Mouse (Mus musculus) granulocyte monocyte progenitor cell, adult 5-6 weeks (primary cell): ENCODE results near the gene Kmt2d. TPM values are rescaled to one million over a fixed set of nuclear protein-coding genes. Genes with fewer than 3 reads are reported as not detected.
"Not testable (repeated sequence)": the region's sequence is repeated elsewhere in the genome, so short reads cannot be mapped to it uniquely, and the experiment has no call there.

Experiments
- ATAC-seq: replicated peaks from 2 replicates; pipeline ENCODE4 v1.8.0; 2016; ENCODE audit warnings: mild to moderate bottlenecking, moderate TSS enrichment, inconsistent platforms; ENCODE audit not compliant: poor library complexity, severe bottlenecking
- total RNA-seq, 2 experiments: library from RNA; stranded (forward) in 1 of 2; stranded (reverse) in 1 of 2; fragments of 200-712, 200-1000 nt in 1 of 2; fragments of >200 nt in 1 of 2; fragmentation: Nextera tagmentation in 1 of 2; gene quantifications; 2 replicates each; pipeline ENCODE4 v1.2.3; 2014 to 2017

Gene Kmt2d
- total RNA-seq (2014; fragmentation: Nextera tagmentation) = 59.0 and 81.0 TPM in 2 replicates
- 15.8 and 24.9 TPM in 2 replicates for total RNA-seq (2017)

DNA sequence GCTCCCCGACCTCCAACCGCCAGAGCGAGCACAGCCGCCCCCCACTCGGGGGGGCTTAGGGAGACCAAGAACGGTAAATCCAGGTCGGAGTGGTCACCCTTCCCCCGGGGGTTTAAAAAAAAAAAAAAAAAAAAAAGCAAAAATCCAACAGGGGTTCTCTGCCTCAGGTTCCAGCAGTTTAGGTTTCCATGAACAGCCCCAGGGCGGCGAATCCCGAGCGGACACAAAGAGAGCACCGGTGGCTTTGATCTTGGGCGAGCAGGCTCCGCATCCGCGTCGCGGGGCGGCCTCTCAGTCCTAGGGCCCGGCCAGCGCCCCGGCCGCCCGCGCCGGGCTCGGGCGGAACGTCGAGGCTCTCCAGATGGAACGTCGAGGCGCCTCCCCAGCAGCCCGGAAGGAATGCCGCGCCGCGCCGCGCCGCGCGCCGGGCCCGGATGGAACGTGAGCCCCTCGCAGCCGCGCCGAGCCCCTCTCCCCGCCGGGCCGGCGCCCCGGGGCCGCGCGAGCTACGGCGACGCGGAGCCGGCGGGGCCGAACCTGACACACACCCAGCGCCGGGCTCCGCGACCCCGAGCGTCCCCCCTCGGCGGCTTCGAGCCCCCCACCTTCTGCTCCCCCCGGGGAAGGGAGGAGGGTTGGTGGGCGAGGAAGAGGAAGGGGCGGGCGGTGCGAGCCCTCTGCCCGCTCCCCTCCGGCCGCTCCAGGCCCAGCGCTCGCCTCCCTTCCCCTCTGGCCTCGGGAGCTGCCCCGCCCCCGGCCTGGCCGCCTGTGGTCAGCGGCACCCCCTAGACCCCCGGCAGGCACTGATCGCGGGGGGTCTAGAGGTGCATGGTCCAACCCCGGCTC lies at the start of gene Kmt2d:
Kmt2d (minus strand) TSS at position 135 of the 846 bp plus-strand sequence.
- ATAC-seq = peak; percentile 14; the same call in 1 of the 2 replicates

DNA sequence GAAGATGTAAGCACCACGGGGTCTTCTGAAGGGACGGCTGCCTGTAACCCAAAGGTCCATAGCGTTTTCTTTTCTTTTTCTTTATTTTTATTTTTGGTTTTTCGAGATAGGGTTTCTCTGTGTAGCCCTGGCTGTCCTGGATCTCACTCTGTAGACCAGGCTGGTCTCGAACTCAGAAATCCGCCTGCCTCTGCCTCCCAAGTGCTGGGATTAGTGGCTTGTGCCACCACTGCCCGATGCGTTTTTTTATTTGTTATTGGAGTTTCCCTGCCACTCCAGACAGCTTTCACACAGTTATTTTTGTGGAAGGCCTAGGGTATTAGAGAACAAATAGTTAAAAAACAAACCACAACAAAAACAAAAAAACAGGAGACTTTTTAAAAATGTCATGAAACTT lies 47.5 kb upstream of the Kmt2d start:
- not testable (repeated sequence) for ATAC-seq

GRCm38 (mm10) chr15:98917538-98918498 lies 46.8 kb upstream of the Kmt2d start, which contains the start of gene Lmbr1l:
Lmbr1l (minus strand) TSS chr15:98918231.
- ATAC-seq = peak; percentile 97

- ATAC-seq = 0 out of 2 replicates have a peak, but pooled peaks have one; percentile 0
Observed at GRCm38 (mm10) chr15:98917091-98917490, 46.1 kb upstream of the Kmt2d start.

GRCm38 (mm10) chr15:98916016-98916415 lies 45.0 kb upstream of the Kmt2d start:
- no peak for ATAC-seq

DNA sequence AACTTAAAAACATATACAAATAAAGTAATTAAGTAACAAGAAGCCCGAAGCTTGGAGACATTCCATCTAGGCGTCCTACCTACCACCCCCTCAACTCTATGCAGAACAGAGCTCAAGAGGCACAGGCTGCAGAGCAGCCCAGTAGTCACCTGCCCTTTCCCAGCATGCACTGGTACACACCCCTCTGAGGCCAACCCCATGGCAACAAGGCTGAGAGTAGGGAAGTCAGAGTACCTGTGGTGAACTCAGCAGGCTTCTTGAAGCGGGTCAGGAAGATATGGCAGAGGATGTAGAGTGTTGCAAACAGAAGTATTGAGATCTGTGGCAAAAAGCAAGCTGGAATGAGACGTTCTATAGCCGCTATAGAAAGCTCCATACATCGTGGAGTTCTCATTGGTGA lies 43.9 kb upstream of the Kmt2d start:
- no peak for ATAC-seq

DNA sequence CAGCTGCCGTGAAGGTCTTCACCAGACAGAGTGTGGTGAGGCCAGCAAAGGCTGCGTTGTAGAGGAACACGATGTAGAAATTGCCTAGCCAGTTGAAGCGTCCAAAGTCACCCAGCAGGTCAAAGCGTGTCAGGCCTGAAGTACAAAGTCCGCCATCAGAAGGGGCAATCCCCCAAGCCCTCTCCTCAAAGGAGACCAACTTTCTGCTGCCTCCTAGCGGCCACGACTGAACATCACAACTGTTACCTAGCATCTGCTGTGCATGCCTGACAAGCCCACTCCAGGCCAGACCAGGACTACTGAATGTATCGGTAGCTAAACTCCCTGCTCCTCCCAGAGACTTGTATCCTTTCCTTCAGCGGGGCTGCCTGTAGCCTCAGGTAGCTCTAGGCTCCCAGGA lies 33.7 kb upstream of the Kmt2d start:
- peak; percentile 40 for ATAC-seq

GRCm38 (mm10) chr15:98902600-98902999 lies 31.6 kb upstream of the Kmt2d start:
- ATAC-seq = no peak

DNA sequence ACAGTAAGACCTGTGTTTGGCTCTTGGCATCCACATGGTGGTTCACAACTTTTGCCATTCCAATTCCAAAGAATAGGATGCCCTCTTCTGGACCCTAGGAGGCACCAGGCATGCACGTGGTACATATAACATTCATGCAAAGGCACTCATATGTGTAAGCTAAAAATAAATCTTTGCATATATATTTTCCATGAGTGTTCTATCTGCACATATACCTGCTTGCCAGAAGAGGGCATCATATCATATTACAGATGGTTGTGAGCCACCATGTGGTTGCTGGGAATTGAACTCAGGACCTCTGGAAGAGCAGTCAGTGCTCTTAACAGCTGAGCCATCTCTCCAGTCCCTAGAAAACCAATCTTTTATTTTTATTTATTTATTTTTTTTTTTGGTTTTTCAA lies 30.5 kb upstream of the Kmt2d start:
- no peak for ATAC-seq

- ATAC-seq = no peak
Observed at GRCm38 (mm10) chr15:98897928-98898800, 27.2 kb upstream of the Kmt2d start, which contains the start of gene Dhh. Dhh (minus strand) TSS chr15:98898540.

DNA sequence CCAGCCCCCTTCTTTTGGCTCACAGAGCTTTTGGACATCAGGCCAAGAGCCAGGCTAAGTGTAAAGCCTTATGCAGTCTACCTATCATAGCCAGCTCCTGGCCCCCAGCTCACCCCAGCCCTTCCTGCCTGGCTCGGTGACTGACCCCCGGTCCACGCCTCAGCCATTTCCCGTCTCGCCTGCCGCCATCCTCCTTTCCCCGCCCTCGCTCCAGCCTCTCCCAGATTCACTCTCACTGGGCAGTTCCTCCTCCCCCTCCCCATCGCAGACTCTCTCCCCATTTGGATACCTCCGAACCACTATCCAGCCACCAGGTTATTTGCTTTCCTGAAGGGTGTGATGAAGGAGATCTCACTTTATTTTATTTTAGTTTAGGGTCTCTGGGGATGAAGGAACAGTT lies 26.5 kb upstream of the Kmt2d start:
- ATAC-seq = no peak

DNA sequence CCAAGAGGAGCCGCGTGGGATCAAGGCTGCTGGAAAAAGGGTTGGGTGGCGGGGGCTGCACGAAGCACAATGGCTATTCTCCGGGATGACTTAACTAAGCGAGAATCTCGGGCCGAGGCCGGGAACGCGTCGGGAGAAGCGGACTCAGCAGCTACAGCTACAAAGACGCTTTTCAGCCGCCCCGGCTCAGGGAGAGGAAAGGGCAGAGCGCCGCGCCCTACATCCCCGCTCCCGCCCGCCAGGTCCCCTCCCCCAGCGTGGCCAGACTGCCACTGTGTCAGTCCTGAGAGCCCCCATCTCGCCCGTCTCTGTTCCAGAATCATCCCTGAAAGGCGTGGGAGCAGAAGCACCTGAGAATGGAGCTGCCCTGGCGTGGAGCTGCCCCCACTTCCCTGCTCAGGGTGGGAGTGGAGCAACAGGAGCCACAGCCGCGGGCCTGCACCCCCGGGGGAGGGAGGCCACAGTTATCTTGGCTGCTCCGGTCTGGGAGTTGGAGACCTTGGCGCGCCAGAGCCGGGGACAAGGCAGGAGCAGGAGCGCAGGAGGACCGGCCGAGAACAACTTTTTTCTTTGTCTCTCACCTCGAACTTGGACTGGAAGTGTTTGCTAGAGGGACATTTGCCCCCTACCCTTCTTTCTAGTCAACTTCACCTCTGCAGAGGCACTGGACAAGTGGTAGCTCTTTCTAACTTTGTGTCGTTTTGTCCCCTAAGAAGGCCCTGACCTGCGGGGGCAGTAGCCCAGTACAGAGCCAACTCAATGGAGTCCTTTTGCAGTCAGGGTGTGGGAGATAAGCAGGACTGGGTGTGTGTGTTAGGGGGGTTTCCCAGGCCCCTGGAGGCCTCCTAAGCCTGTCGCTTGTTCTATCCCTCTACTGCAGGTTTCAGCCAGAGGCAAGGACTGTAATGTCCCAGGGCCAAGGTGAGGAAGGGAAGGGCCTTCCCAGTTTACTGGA lies 24.9 kb upstream of the Kmt2d start:
- no peak for ATAC-seq

DNA sequence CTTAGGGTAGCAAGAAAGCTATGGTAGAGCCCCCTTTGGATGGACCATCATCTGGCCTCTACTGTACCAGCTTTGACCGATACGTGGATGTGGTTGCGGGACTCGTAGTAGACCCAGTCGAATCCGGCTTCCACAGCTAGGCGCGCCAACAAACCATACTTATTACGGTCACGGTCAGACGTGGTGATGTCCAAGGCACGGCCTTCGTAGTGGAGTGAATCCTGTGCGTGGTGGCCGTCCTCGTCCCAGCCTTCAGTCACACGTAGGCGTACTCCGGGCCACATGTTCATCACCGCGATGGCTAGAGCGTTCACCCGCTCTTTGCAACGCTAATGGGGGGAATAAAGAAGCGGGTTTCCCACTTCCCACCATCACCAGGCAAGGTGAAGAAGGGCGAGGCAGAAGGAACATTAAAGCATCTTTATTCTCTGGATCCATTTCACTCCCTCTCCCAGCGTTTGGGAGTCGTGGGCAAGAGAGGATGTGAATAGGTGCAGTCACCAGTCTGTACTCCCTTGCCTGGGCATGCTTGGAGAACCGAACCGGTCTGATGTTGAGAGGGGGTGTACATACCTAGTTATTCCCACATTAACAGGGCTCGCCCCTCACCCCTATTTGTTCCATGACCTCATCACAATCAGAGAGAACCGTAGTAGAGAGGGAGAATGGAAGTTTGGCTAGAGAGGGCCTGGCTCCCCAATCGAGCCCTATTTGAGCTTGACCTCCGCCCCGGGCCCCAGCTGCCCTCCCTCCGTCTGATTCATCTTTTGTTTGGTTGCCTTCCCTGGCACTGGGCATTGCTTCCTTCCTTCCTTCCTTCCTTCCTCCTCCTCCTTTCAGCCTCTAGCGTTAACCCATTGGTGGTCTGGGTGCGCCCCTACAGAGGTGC lies 24.0 kb upstream of the Kmt2d start:
- ATAC-seq = no peak

DNA sequence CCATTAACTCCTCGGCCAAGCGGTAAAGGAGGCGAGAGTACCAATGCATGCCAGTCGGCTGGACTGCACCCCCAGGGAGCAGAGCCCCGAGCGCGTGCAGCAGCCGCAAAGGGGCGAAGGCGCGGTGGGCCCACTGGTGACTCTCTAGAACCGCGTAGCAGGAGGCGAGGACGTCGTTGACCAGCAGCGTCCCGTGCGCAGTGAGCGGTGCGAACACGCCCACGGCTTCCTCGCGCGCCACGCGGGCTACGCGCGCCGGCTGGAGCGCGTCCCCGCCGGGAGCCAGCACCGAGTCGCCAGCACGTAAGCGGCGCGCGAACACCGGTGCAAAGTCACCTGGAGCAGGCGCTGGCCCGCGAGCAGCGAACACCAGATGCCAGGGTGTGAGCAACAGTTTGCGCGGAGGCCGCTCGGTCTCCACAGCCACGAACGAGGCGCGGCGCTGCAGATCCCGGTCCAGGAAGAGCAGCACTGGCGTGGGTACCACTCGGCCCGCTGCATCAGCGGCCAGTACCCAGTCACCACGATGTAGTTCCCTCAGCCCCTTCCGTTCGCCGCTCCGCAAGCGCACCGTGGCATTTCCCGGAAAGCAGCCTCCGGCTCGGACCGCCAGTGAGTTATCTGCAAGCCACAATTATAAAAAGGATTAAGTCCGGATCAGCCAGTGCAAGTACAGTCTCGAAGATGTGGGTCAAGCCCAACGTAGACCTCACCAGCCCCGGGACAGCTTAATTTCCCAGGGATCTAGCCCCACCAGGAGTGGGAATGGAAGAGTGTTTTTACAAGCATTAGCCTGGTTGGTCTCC lies 23.1 kb upstream of the Kmt2d start, which contains the start of gene Rhebl1:
Rhebl1 (minus strand) TSS at position 601 of the 806 bp plus-strand sequence.
- ATAC-seq = 0 out of 2 replicates have a peak, but pooled peaks have one; percentile 17

DNA sequence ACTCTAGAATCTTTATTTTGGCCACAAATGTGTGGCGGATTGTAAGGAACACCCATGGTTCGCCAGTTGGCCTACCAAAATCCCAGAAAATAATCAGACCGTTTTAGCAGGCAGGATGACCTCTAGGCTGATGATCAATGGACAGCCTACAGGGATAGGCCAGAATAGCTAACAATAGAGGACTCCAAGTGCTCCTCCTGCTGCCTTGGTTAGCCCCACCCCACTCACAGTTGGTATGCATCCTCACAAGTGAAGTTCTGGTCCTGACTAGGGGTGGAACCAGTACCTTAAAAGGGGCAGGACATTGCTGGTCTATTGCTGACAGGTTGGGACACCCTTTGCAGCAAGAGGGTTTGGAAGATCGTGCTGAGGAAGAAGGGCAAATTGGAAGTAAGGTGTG lies 22.0 kb upstream of the Kmt2d start:
- no peak for ATAC-seq

- ATAC-seq = peak; percentile 84
Observed at GRCm38 (mm10) chr15:98891907-98892606, 21.1 kb upstream of the Kmt2d start.
